Mouse (Mus musculus) heart, postnatal 0 days (tissue): ENCODE measurements at regions not wholly inside any gene's neighbourhood (a gene's known extent, or its start where the extent isn't known, plus 50 kb on each side); places are given as distances from the start of the nearest gene placed in this dataset.

Experiments used
- CTCF ChIP-seq: IDR thresholded peaks from 2 replicates; pipeline ENCODE4 v1.5.1; 2016; ENCODE audit warnings: antibody characterized with exemption, control low read depth, low read depth
- EP300 ChIP-seq: IDR thresholded peaks from 2 replicates; pipeline ENCODE4 v1.6.1; 2016; ENCODE audit warnings: antibody characterized with exemption, low read depth

- no peak; the same call in 1 of the 2 replicates for TF ChIP-seq CTCF
- no peak for TF ChIP-seq EP300
These were observed 556.4 kb downstream of the Ebf1 start for GRCm38 (mm10) chr11:45173546-45173945.
